Mouse (Mus musculus) gastrocnemius, postnatal 4 days (tissue): ENCODE data around the gene Hypk. TPM values are rescaled to one million over a fixed set of nuclear protein-coding genes. Genes with fewer than 3 reads are reported as not detected.
"Not testable (repeated sequence)": the region's sequence is repeated elsewhere in the genome, so short reads cannot be mapped to it uniquely, and the experiment has no call there.

ENCODE experiments used
- DNase-seq, 2 experiments: peaks; one replicate each; pipeline ENCODE4 v3.0.0; 2021 to 2022; ENCODE audit warnings: low spot score in 2 of 2, mixed read lengths in 2 of 2
- microRNA-seq: library from miRNA; unstranded; fragments of <30 nt; microRNA quantifications from one replicate; pipeline ENCODE4 v1.2.0, GENCODE M21; 2021
- total RNA-seq, 2 experiments: library from RNA; stranded (reverse); gene quantifications; 2 replicates each; pipeline ENCODE4 v1.2.3; 2021

Gene Hypk
- total RNA-seq, 2 experiments from 2014 or later, result 31.9 to 40.1 TPM

DNA sequence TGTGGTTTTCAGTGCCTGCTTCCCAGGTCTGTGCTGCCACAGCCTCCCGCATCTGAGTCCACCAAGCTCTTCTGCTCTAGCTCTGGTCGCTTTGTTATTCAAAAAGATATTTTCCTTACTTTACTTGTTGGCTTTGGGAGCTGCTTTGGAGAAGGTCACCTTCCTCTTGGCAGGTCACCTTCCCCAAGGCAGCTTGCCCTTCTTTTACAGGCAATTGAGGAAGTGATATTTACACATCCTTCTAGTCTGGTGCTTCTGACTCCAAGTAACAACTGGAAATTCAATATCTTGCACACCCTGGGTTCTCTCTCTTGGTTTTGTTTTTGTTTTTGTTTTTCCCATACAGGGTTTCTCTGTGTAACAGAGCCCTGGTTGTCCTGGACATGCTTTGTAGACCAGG is 31.3 kb downstream of the Hypk start:
- DNase-seq, result not testable (repeated sequence)

- not testable (repeated sequence) for DNase-seq
Observed at GRCm38 (mm10) chr2:121501550-121501949, 48.5 kb downstream of the Hypk start.

- peak; percentile 57 to 76 for DNase-seq
Observed at GRCm38 (mm10) chr2:121505942-121506882, 53.1 kb downstream of the Hypk start, which contains the start of the genes Mfap1a and Wdr76. Gene Mfap1a, minus strand, starts transcription at chr2:121506665. Gene Wdr76, plus strand, starts transcription at chr2:121506723.

DNA sequence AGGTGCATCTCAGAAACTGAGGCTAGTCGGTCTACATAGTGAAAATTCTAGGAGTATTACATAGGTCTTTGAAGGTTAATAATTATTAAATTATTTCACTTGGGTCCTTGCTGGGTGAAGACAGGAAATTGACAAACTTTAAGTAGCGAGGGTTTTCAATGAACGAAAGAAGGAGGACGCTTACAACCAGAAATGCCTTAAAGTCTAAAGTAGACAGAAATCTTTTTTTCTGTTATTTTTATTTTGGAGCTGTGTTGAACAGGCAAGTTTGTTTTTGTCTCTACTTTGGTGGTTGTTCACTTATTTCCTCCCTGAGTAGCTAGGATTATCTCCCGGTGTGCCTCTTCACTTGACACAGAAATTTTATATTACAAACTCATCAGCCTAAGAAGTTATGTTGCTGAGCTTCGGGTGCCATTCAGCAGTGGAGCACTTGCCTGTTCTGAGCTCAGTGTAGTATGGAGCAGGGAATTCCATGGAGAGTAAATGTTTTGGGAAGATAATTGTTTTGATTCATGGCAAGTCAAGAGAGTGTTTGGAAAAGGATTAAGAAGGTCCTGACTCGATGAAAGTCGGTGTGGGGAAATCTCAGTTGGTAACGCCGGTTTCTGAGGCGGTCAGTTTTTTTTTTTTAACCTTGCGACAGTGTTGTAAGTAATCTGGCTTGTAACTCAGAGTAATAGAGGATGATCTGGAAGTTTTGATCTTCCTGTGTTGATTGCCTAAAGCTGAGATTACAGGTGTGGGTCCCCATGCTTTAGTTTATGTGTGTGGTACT is 54.3 kb downstream of the Hypk start:
- no peak for DNase-seq

- DNase-seq, result no peak
Observed at GRCm38 (mm10) chr2:121507951-121508330, 54.9 kb downstream of the Hypk start.

Small RNAs within 50 kb of the gene (microRNA-seq; reads per million reads assigned to microRNA genes)
- not detected for gene Gm22953

Other genes starting within 250 kb of the Hypk start
- 10 to 100 TPM; 46.4 to 58.2 TPM for gene Trp53bp1, start 181.9 kb upstream of the Hypk start, total RNA-seq
- 10 to 100 TPM; 17.5 to 17.7 TPM for gene Map1a, start 163.7 kb upstream of the Hypk start, total RNA-seq
- gene Ppip5k1, start 97.9 kb upstream of the Hypk start, total RNA-seq, result 10 to 100 TPM; 16.8 to 18.5 TPM
- gene Ckmt1, start 95.6 kb upstream of the Hypk start, total RNA-seq, result under 1 TPM in 1 of 2 experiments, not detected in 1; 0.80 TPM
- not detected for gene Strc, start 66.1 kb upstream of the Hypk start, total RNA-seq
- 100 to 1,000 TPM; 197 to 210 TPM for gene Pdia3, start 39.5 kb upstream of the Hypk start, total RNA-seq
- gene Catsper2, start 39.5 kb upstream of the Hypk start, total RNA-seq, result 1 to 10 TPM; 3.1 to 4.0 TPM
- under 1 TPM in 1 of 2 experiments, not detected in 1; 0.16 TPM for gene Ell3, start 9.0 kb upstream of the Hypk start, total RNA-seq
- gene Serf2, start 4.1 kb upstream of the Hypk start, total RNA-seq, result 100 to 1,000 TPM; 381 to 422 TPM
- under 1 TPM; 0.20 to 0.26 TPM for gene Serinc4, start 3.5 kb downstream of the Hypk start, total RNA-seq
- 10 to 100 TPM; 28.6 to 31.4 TPM for gene Mfap1b, start 20.8 kb downstream of the Hypk start, total RNA-seq
- 10 to 100 TPM; 23.4 to 28.6 TPM for gene Mfap1a, start 53.4 kb downstream of the Hypk start, total RNA-seq
- gene Wdr76, start 53.4 kb downstream of the Hypk start, total RNA-seq, result 1 to 10 TPM; 5.4 to 5.8 TPM